Mouse (Mus musculus): ENCODE results near the gene 4930518I15Rik.
"Not testable (repeated sequence)": the region's sequence is repeated elsewhere in the genome, so short reads cannot be mapped to it uniquely, and the experiment has no call there.

4930518I15Rik gene

DNA sequence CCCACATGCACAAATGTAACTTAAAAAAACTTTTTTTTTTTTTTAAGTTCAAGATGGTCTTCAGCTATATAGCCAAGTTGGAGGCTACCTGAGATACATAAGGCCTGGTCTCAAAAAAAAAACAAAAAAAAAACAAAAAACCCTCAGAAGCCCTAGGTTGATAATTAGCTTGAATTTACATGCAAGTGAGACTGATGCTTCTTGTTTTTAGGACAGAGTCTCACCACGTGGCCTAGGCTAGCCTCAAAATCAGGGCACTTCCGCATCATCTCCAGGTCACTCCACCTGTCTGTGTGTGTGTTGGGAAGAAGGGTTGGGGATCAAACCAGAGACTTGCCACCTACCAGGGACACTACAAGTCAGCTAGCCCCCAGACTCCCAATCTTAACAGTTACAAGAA is at the start of gene 4930518I15Rik:
Gene 4930518I15Rik (minus strand): TSS at position 112 of the 400 bp plus-strand sequence.
- no peak for DNase-seq (ENCODE audit: low spot score)

DNA sequence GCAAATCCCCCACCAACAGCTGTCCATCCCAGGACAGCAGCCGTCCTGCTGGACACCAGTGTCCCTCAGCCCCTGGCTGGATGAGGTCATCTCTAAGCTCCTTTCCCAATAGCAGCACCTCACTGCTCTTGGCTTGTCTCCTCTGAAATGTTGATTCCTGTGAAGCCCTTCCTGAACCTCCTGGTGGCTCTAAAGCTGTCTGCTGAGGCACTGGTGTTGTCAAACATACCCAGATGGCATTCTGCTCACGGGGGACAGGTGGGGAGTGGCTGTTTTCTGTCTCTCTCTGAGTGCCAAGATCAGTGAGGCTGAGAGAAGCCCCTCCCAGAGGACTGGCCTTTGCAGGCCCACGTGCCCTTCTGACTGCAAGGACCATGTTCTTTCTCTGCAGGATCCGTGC is 48.2 kb upstream of the 4930518I15Rik start:
- not testable (repeated sequence) for DNase-seq (ENCODE audit: low spot score)

DNA sequence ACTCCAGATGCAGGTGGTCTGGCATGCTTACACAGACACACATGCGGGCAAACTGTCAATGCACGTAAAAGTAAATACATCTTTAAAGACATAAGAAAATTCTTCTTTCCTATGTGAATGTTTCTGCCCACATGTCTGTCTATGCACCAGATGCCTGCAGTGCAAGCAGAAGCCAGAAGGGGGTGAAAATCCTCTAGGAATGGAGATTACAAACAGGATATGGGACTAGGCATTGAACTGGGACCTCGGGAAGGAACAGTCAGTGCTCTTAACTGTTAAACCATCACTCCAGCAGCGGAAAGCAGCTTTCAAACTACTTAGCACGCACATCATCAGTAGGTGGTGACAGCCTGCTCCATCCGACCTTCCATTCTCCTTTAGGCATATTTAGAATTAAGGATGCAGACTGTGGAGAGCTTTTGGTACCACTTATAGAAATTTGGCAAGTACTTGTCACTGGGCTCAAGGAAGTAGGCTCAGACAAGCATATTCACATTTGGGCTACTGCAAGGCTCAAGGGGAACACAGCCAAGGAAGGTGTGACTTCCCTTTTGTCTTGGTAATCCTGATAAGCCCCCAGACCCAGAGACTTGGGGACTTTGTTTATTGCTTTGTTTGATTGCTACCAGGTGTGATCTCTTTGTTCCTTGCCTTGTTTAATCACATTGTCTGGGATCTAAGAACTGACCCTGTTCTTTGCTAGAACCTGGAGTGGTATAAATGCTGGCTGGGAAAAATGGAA is 47.4 kb upstream of the 4930518I15Rik start:
- peak; percentile 77 for DNase-seq (ENCODE audit: low spot score)

DNA sequence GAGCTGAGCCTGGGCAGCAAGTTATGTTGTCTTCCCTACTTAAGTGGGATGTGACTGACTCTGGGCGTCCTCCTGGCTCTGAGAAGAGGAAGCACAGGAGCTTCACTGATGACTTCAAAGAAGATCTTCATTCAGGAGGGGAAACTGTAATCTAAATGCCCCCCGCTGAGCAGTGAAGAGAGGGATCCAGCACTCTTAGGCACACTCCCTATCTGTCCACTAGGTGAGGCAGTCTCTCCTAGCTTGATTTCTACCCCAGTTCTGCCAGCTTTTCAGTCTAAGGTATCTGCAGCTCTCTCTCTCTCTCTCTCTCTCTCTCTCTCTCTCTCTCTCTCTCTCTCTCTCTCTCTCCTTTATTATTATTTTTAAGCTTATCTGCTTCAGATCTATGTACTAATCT is 45.6 kb upstream of the 4930518I15Rik start:
- no peak for DNase-seq (ENCODE audit: low spot score)

DNA sequence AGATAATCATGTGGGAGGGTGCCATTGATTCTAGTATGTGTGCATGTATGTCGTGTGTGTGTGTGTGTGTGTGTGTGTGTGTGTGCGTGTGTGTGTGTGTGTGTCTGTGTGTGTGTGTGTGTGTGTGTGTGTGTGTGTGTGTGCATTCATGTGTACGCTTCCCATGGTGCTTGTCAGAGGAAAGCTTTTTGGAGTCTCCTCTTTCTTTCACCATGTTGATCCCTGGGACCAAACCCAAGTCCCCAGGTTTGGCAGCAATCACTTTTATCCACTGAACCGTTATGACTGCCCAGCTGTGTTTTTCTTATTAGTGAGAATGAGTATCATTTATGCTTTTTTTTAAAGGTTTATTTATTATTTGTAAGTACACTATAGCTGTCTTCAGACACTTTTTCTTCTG is 44.7 kb upstream of the 4930518I15Rik start:
- not testable (repeated sequence) for DNase-seq (ENCODE audit: low spot score)

DNA sequence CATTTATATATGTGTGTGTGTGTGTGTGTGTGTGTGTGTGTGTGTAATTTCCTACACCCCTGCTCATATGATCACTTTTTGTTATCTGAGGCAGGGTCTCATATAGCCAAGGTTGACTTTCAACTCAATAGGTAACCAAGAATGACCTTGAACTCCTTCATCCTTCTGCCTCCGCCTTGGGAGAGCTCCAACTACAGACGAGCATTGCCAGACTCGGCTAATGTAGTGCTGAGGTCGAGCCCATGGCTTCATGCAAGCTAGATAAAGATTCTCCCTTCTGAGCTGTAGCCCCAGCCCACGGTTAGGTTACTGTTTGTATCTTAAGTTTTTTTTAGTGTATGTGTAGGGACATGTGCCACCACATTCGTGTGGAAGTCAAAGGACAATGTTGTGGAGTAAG is 44.1 kb upstream of the 4930518I15Rik start:
- no peak for DNase-seq (ENCODE audit: low spot score)

DNA sequence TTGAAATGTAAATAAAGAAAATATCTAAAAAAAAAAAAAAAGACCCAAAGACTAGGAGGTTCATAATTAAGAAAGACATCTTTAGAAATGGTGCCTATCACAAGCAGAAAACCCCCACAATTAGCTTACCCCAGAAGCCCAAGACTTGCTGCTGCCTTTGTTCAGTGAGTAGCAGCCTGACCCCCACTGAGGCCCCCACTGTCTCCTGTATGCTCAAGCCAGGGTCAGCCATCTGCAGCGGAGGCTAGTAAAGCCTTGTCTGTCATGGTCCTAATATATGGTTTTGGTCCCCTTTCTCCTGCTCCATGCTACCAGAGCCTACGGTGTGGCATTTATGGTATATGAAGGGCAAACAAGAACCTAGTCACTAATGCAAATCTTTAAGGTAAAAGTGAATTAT is 43.6 kb upstream of the 4930518I15Rik start:
- DNase-seq (ENCODE audit: low spot score), result no peak

DNA sequence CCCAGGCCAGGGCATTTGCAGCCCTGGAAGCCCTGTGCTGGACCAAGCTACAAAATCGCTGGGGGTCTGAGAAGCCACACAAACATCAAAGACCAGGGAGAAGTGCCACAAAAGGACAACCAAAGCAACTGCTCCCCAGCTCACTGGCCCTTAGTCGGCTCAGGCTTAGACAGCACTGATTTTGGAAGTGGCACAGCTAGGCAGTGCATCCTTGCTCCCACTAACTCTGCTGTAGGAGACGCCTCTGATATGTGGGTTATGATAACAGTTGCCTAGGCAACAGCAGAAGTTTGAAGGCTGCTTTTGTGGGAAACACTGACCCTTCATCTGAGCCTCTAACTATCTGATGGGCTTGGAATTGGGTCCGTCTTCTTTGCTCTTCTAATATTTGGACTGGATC is 41.4 kb upstream of the 4930518I15Rik start:
- no peak for DNase-seq (ENCODE audit: low spot score)

DNA sequence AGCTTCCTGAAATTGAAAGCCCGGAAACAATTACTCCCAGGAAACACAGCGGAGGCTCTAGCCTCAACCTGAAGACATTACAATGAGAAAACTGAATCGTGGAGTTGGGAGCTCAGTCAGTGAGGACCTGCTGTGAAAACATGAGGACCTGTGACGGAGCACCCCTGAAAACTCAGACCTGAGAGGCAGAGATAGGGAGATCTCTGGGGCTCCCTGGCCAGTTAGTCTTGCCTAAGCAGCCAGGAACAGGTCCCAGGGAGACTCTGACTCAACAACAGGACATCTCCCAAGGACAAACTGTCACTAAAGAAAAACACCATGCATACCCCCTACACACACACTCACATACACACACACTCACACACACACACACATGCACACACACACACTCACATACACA is 40.6 kb upstream of the 4930518I15Rik start:
- no peak for DNase-seq (ENCODE audit: low spot score)

DNA sequence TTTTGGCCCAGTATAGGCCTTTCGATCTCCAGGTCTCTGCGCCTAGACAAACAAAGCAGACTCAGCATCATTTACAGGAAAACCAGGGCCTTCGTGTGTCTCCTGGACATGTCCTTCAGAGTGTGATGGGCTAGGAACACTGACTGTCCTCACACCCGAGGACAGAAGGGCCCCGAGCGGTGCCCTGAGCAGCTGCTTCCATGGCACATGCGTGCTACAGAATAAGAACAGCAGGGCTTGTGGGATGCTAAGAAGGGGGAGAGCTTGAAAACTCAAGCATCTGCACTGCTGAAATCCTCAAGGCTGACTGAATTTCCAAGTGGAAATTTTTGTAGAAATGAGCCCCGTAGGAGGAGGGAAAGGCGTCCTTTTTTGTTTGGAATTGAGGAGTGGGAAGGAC is 39.3 kb upstream of the 4930518I15Rik start:
- DNase-seq (ENCODE audit: low spot score), result no peak

DNA sequence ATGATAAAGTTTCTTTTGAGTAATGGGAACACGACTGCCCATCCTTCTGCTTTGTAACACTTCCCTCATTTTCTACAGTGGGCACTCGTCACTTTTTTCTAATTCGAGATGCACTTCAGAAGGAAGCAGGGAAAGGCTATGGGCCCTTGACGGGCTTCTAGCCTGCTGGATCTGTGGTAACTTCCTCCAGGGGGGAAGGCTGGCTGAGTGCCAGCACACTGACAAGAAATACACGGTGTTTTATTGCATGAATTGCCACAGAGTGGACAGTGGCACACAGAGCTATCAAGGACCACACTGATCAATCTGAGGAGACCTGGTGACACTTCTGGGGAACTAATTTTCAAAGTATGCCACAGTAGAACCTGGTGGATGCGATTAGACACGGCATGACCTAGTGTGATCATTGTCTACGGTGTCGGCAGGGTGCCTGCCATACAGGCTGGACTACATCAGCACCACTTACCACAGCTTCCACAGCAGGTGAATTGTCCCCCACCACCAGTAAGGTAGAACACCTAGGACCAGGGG is 38.7 kb upstream of the 4930518I15Rik start:
- DNase-seq (ENCODE audit: low spot score), result no peak

DNA sequence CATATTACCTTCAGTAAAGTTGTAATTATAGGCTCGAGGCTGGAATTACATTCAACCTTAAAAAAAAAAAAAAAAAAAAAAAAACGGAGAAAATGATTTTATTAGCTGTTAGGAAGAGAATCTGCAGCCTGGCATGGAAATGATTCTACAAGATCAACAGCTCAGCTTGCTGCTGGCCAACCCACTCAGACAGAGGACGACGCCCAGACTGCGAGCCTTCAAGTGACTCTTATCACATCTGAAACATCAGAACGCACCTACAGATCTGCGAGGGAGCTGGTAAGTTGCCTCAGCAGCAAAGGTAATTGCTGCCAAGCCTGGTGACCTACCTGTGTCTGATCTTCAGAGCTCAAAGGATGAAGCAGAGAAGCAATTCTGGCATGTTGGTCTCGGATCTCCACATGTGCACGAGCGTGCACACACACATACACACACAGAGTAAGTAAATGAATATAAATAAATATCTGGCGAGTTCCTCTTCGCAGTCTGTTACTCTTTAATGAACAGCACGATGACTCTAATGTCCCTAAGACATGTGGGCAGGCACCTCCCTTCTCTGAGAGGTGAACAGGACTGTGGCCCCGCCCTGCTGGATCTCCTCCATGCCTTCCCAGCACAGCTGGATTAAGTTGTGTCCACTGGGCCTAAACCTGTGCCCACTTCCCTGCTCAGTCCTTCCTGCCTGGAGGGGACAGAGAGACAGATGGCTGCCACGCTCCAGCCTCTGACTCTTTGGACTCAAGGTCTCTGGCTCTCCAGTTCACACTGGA is 36.9 kb upstream of the 4930518I15Rik start:
- no peak for DNase-seq (ENCODE audit: low spot score)

DNA sequence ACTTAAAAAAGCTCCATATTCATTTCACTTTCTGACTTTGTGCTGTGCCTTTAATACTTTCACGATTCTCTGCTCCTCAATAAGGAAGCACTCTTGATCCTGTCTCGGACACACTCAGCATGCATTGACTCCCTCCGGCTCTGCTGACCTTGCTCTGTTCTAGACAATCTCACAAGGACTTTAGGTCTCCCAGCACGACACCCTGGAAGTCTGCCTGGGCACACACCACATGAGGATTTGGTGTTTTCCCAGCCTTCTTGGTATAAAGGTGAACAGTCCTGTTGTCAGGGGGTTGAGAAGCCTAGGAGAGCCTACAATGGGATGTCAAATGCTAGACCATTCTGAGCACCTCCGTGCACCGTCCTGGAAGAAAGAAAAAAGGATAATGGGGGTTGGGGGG is 35.1 kb upstream of the 4930518I15Rik start:
- DNase-seq (ENCODE audit: low spot score), result no peak

DNA sequence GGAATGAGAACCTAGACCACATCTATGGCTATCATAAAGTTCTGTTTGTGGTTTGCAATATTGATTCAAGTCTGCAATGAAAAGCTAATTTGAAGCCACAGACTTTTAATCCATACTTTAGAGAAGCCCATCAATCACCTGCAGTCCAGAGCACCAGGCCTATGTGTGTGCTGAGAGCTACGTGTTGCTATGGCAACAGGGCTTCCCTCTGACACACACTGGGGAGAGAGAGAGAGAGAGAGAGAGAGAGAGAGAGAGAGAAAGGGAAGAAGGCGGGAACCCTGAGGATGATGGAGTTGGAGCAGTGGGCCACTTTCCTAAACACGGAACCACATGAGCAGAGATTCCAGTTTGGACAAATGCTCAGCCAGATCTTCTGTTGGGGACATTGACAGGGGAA is 34.5 kb upstream of the 4930518I15Rik start:
- DNase-seq (ENCODE audit: low spot score), result no peak

DNA sequence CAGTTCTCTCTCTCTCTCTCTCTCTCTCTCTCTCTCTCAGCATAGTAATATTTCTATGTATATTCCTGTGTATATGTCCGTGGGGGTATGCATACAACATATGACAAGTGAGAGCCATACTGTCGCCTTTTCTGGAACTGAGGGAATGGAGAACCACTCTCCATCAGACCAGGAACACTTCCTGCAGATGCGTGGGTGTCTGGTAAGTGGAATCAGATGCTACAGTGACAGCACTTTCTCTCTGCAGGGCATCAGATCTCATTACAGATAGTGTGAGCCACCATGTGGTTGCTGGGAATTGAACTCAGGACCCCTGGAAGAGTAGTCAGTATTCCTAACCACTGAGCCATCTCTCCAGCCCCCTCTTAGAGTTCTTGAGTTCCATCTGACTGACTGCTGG is 30.7 kb upstream of the 4930518I15Rik start:
- no peak for DNase-seq (ENCODE audit: low spot score)

DNA sequence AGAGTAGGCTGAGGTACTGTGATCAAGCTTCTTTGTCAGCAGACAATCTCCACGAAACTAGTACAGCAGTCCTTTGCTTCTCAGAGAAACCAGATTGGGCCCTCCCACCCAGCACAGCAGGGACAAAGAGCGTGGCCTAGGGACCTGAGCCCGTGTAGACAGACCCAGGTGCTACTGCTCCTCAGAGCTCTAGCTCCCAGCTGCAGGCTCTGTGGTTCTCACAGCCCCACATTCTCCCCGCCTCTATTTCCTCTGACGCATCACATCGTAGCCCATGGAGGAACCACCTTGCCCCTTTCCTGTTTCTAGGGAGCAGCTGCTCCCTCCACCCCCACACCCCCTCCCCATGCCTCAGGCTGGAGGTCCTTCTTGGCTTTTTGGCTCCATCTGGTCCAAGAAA is 29.3 kb upstream of the 4930518I15Rik start, which contains the start of gene Sla2:
Gene Sla2 (minus strand): TSS at position 176 of the 400 bp plus-strand sequence.
- DNase-seq (ENCODE audit: low spot score), result no peak

DNA sequence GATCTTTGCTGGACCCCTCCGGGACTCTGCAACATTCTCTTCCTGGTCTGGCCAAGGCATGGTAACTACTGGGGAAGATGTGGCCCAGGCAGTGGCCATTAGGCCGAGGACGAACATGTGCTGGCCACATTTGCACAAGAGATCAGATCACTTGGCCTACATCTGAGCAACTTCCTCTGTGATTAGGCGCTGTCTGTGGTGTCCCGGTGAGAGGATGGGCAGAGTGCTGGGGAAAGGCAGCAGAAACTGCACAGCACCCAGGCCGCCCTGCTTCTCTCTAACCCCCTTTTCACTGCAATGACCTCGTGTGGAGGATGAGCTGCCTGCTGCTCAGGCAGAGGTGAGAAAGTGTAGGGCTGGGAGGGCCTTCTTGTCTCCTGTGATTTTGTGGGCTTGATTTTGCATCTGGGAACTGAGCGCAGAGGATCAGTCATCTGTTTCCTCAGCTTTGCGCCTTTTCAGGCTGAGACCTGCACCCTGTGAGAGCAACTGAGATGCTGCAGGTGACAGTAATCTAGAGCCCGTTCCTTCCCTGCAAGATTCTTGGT is 28.4 kb upstream of the 4930518I15Rik start:
- DNase-seq (ENCODE audit: low spot score), result no peak

DNA sequence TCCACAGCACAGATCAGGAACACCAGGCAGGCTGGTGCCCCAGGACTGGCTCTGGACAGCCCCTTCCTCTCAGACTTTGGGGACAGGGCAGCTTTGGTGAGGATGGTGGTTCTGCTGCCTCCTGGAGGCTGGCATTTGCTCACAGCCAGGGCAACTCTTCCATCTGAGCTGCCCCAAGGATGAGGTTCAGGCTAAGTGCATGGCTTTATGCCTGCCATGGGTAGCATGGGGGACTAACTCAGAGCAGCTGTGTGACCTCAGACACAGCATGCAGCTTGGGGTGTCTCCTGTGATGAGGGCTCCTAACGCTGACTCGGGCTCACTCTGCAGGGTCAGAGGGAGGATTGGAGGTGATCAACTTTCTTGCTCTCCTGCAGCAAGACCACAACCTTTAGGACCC is 27.9 kb upstream of the 4930518I15Rik start:
- not testable (repeated sequence) for DNase-seq (ENCODE audit: low spot score)

DNA sequence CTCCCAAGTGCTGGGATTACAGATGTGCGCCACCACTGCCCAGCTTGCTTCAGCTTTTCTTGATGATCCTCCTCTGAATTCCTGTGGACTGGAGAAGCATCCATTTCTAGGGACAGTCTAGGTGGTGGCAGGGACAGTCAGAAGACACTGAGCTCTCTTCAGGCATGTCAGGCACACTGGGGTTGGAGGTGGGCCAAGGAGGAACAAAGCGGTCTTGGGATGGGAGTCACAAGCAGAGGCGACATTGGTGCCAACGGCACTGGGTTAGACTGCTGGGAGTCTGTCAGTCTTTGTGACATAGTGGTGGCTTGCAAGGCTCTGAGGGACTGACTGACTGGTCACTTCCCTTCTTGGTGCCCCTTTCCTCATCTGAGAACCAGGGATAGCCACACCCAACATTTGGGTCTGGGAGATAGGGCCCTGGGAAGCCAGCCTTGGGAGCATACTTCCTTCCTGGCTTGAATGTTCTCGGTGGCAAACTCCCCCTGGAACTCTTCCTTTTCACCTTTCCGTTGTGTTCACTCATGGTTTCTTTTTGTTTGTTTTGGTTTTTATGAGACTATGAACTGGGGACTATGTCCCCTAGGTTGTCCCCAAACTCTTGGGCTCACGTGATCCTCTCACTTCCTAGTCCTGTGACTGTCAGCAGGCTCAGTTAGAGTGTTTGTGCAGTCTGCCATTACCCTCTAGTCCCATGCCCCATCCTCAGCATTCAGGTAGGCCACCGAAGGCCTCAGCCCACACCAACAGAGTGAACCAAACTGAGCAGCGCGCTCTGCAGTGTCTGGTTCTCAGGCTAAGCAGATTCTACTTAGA is 26.9 kb upstream of the 4930518I15Rik start:
- no peak for DNase-seq (ENCODE audit: low spot score)

DNA sequence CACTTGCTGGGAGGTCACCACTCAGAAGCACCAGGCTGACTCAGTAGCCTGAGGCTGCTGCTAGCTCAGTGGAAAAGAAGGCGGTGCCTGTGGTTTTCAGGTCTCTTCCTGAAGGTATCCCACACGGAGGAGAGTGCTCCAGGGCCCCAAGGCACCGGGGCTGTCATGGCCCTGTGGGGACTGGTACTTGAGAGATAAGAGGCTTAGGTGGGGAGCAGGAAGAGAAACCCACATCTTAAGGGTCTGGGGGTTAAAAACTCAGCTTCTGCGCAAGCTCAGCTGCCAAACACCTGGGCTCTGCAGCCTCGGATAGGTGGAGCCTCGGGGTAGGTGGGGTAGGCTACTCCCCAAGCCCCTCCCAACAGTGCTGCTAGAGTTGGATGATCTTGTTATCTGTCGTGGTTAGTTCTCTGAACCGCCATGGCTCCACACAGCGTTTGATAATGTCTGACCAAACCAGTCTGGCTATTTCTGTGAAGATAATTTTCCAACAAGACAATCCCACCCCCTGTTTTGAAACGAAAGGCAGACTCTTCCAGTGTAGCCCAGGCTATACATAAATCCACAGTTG is 24.8 kb upstream of the 4930518I15Rik start:
- no peak for DNase-seq (ENCODE audit: low spot score)

DNA sequence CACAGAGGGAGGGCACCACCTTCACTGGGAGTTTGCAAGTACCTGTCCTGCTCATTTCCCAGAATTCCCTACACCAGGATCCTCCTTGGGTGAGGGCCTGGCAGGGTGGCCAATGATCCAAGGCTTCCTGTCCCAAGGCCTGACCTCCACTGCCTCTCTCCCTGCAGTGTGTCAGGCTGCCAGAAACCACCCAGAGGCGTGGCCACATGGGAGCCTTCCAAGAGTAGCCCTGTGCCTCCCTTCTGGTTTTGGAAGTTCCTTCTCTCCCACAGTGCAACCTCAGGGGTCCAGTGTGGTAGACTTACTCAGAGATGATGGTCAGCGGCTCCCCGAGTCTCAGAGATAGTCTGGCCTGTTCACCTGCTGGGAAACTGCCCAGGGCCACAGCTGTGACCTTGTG is 21.8 kb upstream of the 4930518I15Rik start:
- no peak for DNase-seq (ENCODE audit: low spot score)

DNA sequence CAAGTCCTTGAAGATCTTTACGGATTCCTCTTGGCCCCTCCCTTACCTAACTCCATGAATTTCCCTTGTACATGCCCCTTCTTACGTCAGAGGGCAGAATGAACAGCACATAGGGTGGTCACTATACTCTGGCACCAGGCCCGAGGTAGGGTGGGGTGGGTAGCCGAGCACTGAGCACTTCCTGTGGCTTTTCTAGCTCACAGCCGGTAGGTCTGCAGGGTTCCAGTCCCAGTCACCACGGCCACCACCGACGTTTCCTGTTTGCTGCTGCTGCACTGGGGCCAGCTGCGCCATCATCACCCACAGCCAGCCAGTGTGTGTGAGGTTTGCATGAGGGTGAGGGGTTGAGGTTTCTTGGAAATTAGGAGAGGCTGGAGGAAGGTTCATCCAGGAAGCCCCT is 20.0 kb upstream of the 4930518I15Rik start:
- DNase-seq (ENCODE audit: low spot score), result no peak
